Mouse (Mus musculus) limb, embryonic 12.5 days (tissue): Measurements from ENCODE around the gene Hdgfl2. TPM values are rescaled to one million over a fixed set of nuclear protein-coding genes. Genes with fewer than 3 reads are reported as not detected.

Experiments
- ATAC-seq: fragments of 200-750 bp; cut with Nextera tagmentation; 2 replicates; pipeline ENCODE4 v1.8.0; 2017; ENCODE audit warnings: low read depth, moderate TSS enrichment; ENCODE audit not compliant: insufficient number of reproducible peaks, insufficient read depth, low FRiP score, low TSS enrichment
- H3K27ac ChIP-seq: fragments of 300-500 bp; sonication (generic); 2 replicates; pipeline ENCODE4 v1.5.1; 2016; ENCODE audit warnings: mild to moderate bottlenecking, moderate library complexity
- H3K27me3 ChIP-seq: fragments of 300-500 bp; sonication (generic); 2 replicates; pipeline ENCODE4 v1.6.1; 2016; ENCODE audit warnings: mild to moderate bottlenecking, moderate library complexity
- H3K36me3 ChIP-seq: fragments of 300-500 bp; sonication (generic); 2 replicates; pipeline ENCODE4 v1.6.1; 2016; ENCODE audit warnings: mild to moderate bottlenecking, moderate library complexity
- H3K4me1 ChIP-seq: fragments of 300-500 bp; sonication (generic); replicated peaks from 2 replicates; pipeline ENCODE4 v1.6.1; 2016
- H3K4me2 ChIP-seq: fragments of 300-500 bp; sonication (generic); 2 replicates; pipeline ENCODE4 v1.6.1; 2016; ENCODE audit warnings: mild to moderate bottlenecking, moderate library complexity
- H3K4me3 ChIP-seq: fragments of 300-500 bp; sonication (generic); replicated peaks from 2 replicates; pipeline ENCODE4 v1.5.1; 2016; ENCODE audit warnings: mild to moderate bottlenecking
- H3K9ac ChIP-seq: fragments of 300-500 bp; sonication (generic); replicated peaks from 2 replicates; pipeline ENCODE4 v1.6.1; 2016; ENCODE audit warnings: mild to moderate bottlenecking, moderate library complexity
- H3K9me3 ChIP-seq: fragments of 300-500 bp; sonication (generic); 2 replicates; pipeline ENCODE4 v1.6.1; 2016; ENCODE audit warnings: mild to moderate bottlenecking, moderate library complexity
- WGBS: fragments of 180-500 bp; shearing (Covaris S2); methylation state at CpG from one replicate; pipeline ENCODE4 v1.1.7; 2016; 5-methylcytosine and 5-hydroxymethylcytosine counted together
- polyA plus RNA-seq: library from polyadenylated mRNA; unstranded; fragments of >200 nt; fragmentation: Nextera tagmentation; extraction: Ambion mirVana; gene quantifications from 2 replicates; pipeline ENCODE4 v1.2.1, GENCODE M21; 2016

The Hdgfl2 gene
- polyA plus RNA-seq, 1 experiment from 2014 or later, result 176 TPM

- Histone ChIP-seq H3K4me1 (peaks cover 14% of the 10 kb centered on the region), H3K4me3 (no peak overlapping the region), H3K9ac (no peak overlapping the region), H3K27me3 (peaks cover 96% of the 10 kb centered on the region), H3K9me3 (no peaks in the 10 kb centered on the region), H3K36me3 (no peaks in the 10 kb centered on the region), H3K4me2 (no peak overlapping the region), H3K27ac (no peak overlapping the region)
- ATAC-seq, result no peak
- 43% methylated on average over 12 of the region's 12 CpGs for WGBS
Measured at GRCm38 (mm10) chr17:56147420-56147819, 68.0 kb downstream of the Hdgfl2 start.

DNA sequence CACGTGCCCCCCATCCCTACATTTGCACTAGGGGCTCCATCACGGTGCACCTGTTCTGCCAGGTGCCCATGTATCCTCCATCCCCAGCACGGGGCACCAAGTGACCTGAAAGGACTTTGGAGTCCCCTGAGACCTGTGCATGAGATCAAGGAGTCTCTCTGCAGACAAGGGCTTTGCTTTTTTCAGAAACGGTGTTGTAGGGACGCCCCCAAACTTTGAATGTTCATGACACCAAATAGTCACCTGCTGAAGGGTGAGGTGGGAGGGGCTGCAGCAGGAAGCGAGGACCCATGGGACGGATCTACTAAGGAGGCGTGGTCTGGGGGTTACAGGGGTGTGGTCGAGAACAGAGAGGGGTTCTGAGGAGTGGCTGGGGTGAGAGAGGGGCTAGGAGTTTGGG is 68.8 kb downstream of the Hdgfl2 start:
- Histone ChIP-seq H3K4me3 (peak overlapping the region; percentile 18), H3K9me3 (no peaks in the 10 kb centered on the region), H3K9ac (no peak overlapping the region; the same call in 1 of the 2 replicates), H3K36me3 (no peaks in the 10 kb centered on the region), H3K4me2 (peak overlapping the region; percentile 42), H3K4me1 (peaks cover 13% of the 10 kb centered on the region; the same call in 1 of the 2 replicates), H3K27ac (no peak overlapping the region), H3K27me3 (peaks cover 92% of the 10 kb centered on the region)
- no peak for ATAC-seq
- WGBS, result 15% methylated on average over 9 of the region's 9 CpGs

GRCm38 (mm10) chr17:56148790-56149618 is 69.6 kb downstream of the Hdgfl2 start:
- H3K4me2 ChIP-seq, result peak overlapping the region; percentile 42
- peaks cover 92% of the 10 kb centered on the region for H3K27me3 ChIP-seq
- no peaks in the 10 kb centered on the region for H3K9me3 ChIP-seq
- H3K9ac ChIP-seq, result peak overlapping the region; percentile 23; the same call in 1 of the 2 replicates
- ATAC-seq, result no peak; the same call in 1 of the 2 replicates
- peaks cover 21% of the 10 kb centered on the region for H3K4me1 ChIP-seq
- peak overlapping the region; percentile 18 for H3K4me3 ChIP-seq
- 2% methylated on average over 30 of the region's 30 CpGs for WGBS
- H3K36me3 ChIP-seq, result no peaks in the 10 kb centered on the region
- no peak overlapping the region for H3K27ac ChIP-seq

GRCm38 (mm10) chr17:56149897-56150296 is 70.5 kb downstream of the Hdgfl2 start:
- WGBS, result 29% methylated on average over 2 of the region's 2 CpGs
- no peaks in the 10 kb centered on the region for H3K9me3 ChIP-seq
- no peak overlapping the region for H3K4me2 ChIP-seq
- H3K27me3 ChIP-seq, result peaks cover 91% of the 10 kb centered on the region
- peaks cover 21% of the 10 kb centered on the region for H3K4me1 ChIP-seq
- H3K36me3 ChIP-seq, result no peaks in the 10 kb centered on the region
- no peak overlapping the region for H3K4me3 ChIP-seq
- no peak overlapping the region for H3K9ac ChIP-seq
- no peak overlapping the region for H3K27ac ChIP-seq
- no peak for ATAC-seq

Other genes starting within 250 kb of the Hdgfl2 start
- gene Zfp119a, start 200.7 kb upstream of the Hdgfl2 start, polyA plus RNA-seq, result 10.2 and 10.8 TPM in 2 replicates
- 14.1 and 14.3 TPM in 2 replicates for gene Zfp959, start 187.5 kb upstream of the Hdgfl2 start, polyA plus RNA-seq
- gene Zfp119b, start 130.1 kb upstream of the Hdgfl2 start, polyA plus RNA-seq, result 5.0 and 7.0 TPM in 2 replicates
- gene Ebi3, start 127.0 kb upstream of the Hdgfl2 start, polyA plus RNA-seq, result 1.6 TPM in 2 replicates
- 24.6 and 26.6 TPM in 2 replicates for gene Yju2, start 120.5 kb upstream of the Hdgfl2 start, polyA plus RNA-seq
- 52.6 and 54.1 TPM in 2 replicates for gene Shd, start 109.2 kb upstream of the Hdgfl2 start, polyA plus RNA-seq
- 42.4 and 43.2 TPM in 2 replicates for gene Fsd1, start 93.1 kb upstream of the Hdgfl2 start, polyA plus RNA-seq
- gene Stap2, start 74.0 kb upstream of the Hdgfl2 start, polyA plus RNA-seq, result 7.2 and 9.2 TPM in 2 replicates
- gene Mpnd, start 73.9 kb upstream of the Hdgfl2 start, polyA plus RNA-seq, result 165 and 169 TPM in 2 replicates
- gene Sh3gl1, start 43.0 kb upstream of the Hdgfl2 start, polyA plus RNA-seq, result 171 and 175 TPM in 2 replicates
- 48.8 and 51.2 TPM in 2 replicates for gene Chaf1a, start 39.2 kb upstream of the Hdgfl2 start, polyA plus RNA-seq
- gene Ubxn6, start 4.6 kb upstream of the Hdgfl2 start, polyA plus RNA-seq, result 42.0 and 46.4 TPM in 2 replicates
- 0.12 and 0.23 TPM in 2 replicates for gene Plin4, start 30.2 kb downstream of the Hdgfl2 start, polyA plus RNA-seq
- gene Plin5, start 38.0 kb downstream of the Hdgfl2 start, polyA plus RNA-seq, result 0.10 TPM in 2 replicates
- gene Lrg1, start 42.4 kb downstream of the Hdgfl2 start, polyA plus RNA-seq, result 0.24 TPM in 1 of 2 replicates, not detected in the other
- 3.1 and 3.3 TPM in 2 replicates for gene Sema6b, start 60.7 kb downstream of the Hdgfl2 start, polyA plus RNA-seq
- gene Tnfaip8l1, start 82.8 kb downstream of the Hdgfl2 start, polyA plus RNA-seq, result 8.3 and 9.5 TPM in 2 replicates
- 69.3 and 78.4 TPM in 2 replicates for gene Mydgf, start 104.3 kb downstream of the Hdgfl2 start, polyA plus RNA-seq
- gene Dpp9, start 139.3 kb downstream of the Hdgfl2 start, polyA plus RNA-seq, result 36.2 and 37.7 TPM in 2 replicates
- 13.4 and 14.6 TPM in 2 replicates for gene Fem1a, start 177.2 kb downstream of the Hdgfl2 start, polyA plus RNA-seq
- 3.0 and 3.8 TPM in 2 replicates for gene Ticam1, start 197.2 kb downstream of the Hdgfl2 start, polyA plus RNA-seq
- gene Plin3, start 213.2 kb downstream of the Hdgfl2 start, polyA plus RNA-seq, result 62.7 and 71.7 TPM in 2 replicates
- gene Arrdc5, start 220.7 kb downstream of the Hdgfl2 start, polyA plus RNA-seq, result not detected in 2 replicates
- 198 and 199 TPM in 2 replicates for gene Uhrf1, start 223.7 kb downstream of the Hdgfl2 start, polyA plus RNA-seq
- gene Kdm4b, start 246.4 kb downstream of the Hdgfl2 start, polyA plus RNA-seq, result 53.1 and 54.3 TPM in 2 replicates